Mouse (Mus musculus) CH12.LX (cell line): ENCODE measurements at regions not wholly inside any gene's neighbourhood (a gene's known extent, or its start where the extent isn't known, plus 50 kb on each side); places are given as distances from the start of the nearest gene placed in this dataset.

Source experiments
- DNase-seq: peaks from one replicate; pipeline ENCODE4 v3.0.0-alpha.2; 2013; ENCODE audit errors: extremely low read depth
- H3K27ac ChIP-seq: 2 replicates; pipeline ENCODE4 v1.5.1; 2012; ENCODE audit warnings: low read depth, mild to moderate bottlenecking, control low read depth, moderate library complexity; ENCODE audit not compliant: insufficient read depth
- H3K27me3 ChIP-seq: replicated peaks from 2 replicates; pipeline ENCODE3; 2012; ENCODE audit warnings: inconsistent platforms
- H3K36me3 ChIP-seq, 2 experiments: replicated peaks in 1 of 2; 2 replicates each; pipeline versions ENCODE3 to v1.6.1; 2012; ENCODE audit warnings: inconsistent platforms in 1 of 2, low read length in 1 of 2, mild to moderate bottlenecking in 1 of 2, mixed read lengths in 1 of 2, moderate library complexity in 1 of 2; ENCODE audit not compliant: control insufficient read depth in 1 of 2, insufficient read depth in 1 of 2
- H3K4me1 ChIP-seq, 2 experiments: 2 replicates each; pipeline ENCODE4 v1.6.1; 2012; ENCODE audit warnings: inconsistent platforms in 1 of 2, moderate library complexity in 1 of 2; ENCODE audit not compliant: insufficient read depth in 2 of 2, control insufficient read depth in 1 of 2
- H3K4me2 ChIP-seq: 2 replicates; pipeline ENCODE4 v1.6.1; 2012; ENCODE audit warnings: low read depth, mild to moderate bottlenecking, control low read depth; ENCODE audit not compliant: poor library complexity, insufficient read depth, severe bottlenecking
- H3K4me3 ChIP-seq, 3 experiments: fragments of 150-350 bp in 1 of 3; sonication (generic) in 1 of 3; replicated peaks in 1 of 3; 2 replicates each; pipeline versions ENCODE3 to v1.5.1; 2011 to 2012; ENCODE audit warnings: low read depth in 2 of 3, low read length in 2 of 3, mild to moderate bottlenecking in 2 of 3, moderate library complexity in 2 of 3, control low read depth in 1 of 3, improper control_type of control experiment in 1 of 3, inconsistent platforms in 1 of 3, mixed read lengths in 1 of 3; ENCODE audit not compliant: poor library complexity in 1 of 3
- H3K79me2 ChIP-seq: replicated peaks from 2 replicates; pipeline ENCODE4 v1.6.1; 2012; ENCODE audit warnings: mild to moderate bottlenecking, moderate library complexity; ENCODE audit not compliant: control insufficient read depth, poor library complexity, insufficient read depth, severe bottlenecking; ENCODE audit errors: extremely low read depth
- H3K9ac ChIP-seq: 2 replicates; pipeline ENCODE4 v1.6.1; 2012; ENCODE audit warnings: low read depth, mild to moderate bottlenecking, control low read depth, moderate library complexity; ENCODE audit not compliant: insufficient read depth
- H3K9me3 ChIP-seq: replicated peaks from 2 replicates; pipeline ENCODE3; 2012; ENCODE audit warnings: low read length, inconsistent platforms, mixed read lengths
- ELF1 ChIP-seq: IDR thresholded peaks from 2 replicates; pipeline ENCODE4 v1.6.1; 2014; ENCODE audit warnings: low read depth, mild to moderate bottlenecking, inconsistent platforms, low read length, improper control_type of control experiment
- EP300 ChIP-seq: IDR thresholded peaks from 2 replicates; pipeline ENCODE4 v1.6.1; 2011; ENCODE audit warnings: low read length, improper control_type of control experiment
- ETS1 ChIP-seq: conservative IDR thresholded peaks from 2 replicates; pipeline ENCODE4 v1.6.1; 2012; ENCODE audit warnings: low read depth, mild to moderate bottlenecking, inconsistent platforms, low read length, improper control_type of control experiment, moderate library complexity
- HCFC1 ChIP-seq: IDR thresholded peaks from 2 replicates; pipeline ENCODE4 v1.6.1; 2012; ENCODE audit warnings: low read depth, mild to moderate bottlenecking, inconsistent platforms, low read length, improper control_type of control experiment
- JUN ChIP-seq: IDR thresholded peaks from 2 replicates; pipeline ENCODE4 v1.6.1; 2011; ENCODE audit warnings: low read depth, mild to moderate bottlenecking, low read length, improper control_type of control experiment, moderate library complexity; ENCODE audit not compliant: insufficient read depth
- KAT2A ChIP-seq: IDR thresholded peaks from 2 replicates; pipeline ENCODE4 v1.6.1; 2012; ENCODE audit warnings: low read length, improper control_type of control experiment, inconsistent platforms; ENCODE audit not compliant: insufficient replicate concordance
- MEF2A ChIP-seq: IDR thresholded peaks from 2 replicates; pipeline ENCODE4 v1.6.1; 2014; ENCODE audit warnings: low read depth, mild to moderate bottlenecking, inconsistent platforms, low read length, improper control_type of control experiment, borderline replicate concordance
- POLR2A ChIP-seq: IDR thresholded peaks from 2 replicates; pipeline ENCODE4 v1.6.1; 2011; ENCODE audit warnings: low read depth, mild to moderate bottlenecking, improper control_type of control experiment, low read length
- SMC3 ChIP-seq: IDR thresholded peaks from 2 replicates; pipeline ENCODE4 v1.6.1; 2011; ENCODE audit warnings: low read depth, low read length, improper control_type of control experiment
- TBP ChIP-seq: conservative IDR thresholded peaks from 2 replicates; pipeline ENCODE4 v1.6.1; 2011; ENCODE audit warnings: low read depth, low read length, improper control_type of control experiment
- UBTF ChIP-seq: IDR thresholded peaks from 2 replicates; pipeline ENCODE4 v1.6.1; 2012; ENCODE audit warnings: low read depth, mild to moderate bottlenecking, inconsistent platforms, low read length, improper control_type of control experiment, moderate library complexity
- USF1 ChIP-seq: IDR thresholded peaks from 2 replicates; pipeline ENCODE4 v1.6.1; 2014; ENCODE audit warnings: low read depth, mild to moderate bottlenecking, inconsistent platforms, low read length, improper control_type of control experiment
- ZC3H11A ChIP-seq: IDR thresholded peaks from 2 replicates; pipeline ENCODE4 v1.6.1; 2012; ENCODE audit warnings: low read depth, mild to moderate bottlenecking, inconsistent platforms, low read length, improper control_type of control experiment
- ZNF384 ChIP-seq: IDR thresholded peaks from 2 replicates; pipeline ENCODE4 v1.6.1; 2012; ENCODE audit warnings: low read depth, low read length, improper control_type of control experiment, inconsistent platforms
- dilution Hi-C: fragments of 300-500 bp; cut with MboI; formaldehyde crosslinking; loops from 2 replicates; pipeline ENCODE4 v1.14.3; 2020; ENCODE audit warnings: low sequenced_read_pairs; ENCODE audit not compliant: extremely low pct_unique_long_range_greater_than_20kb, extremely low pct_ligation_motif_present
- in situ Hi-C: fragments of 300-500 bp; cut with MboI; formaldehyde crosslinking; loops from 3 replicates; pipeline ENCODE4 v1.14.3; 2019; ENCODE audit warnings: low sequenced_read_pairs, low pct_ligation_motif_present, low pct_unique_long_range_greater_than_20kb, mixed read lengths

- Histone ChIP-seq H3K27me3 (no peaks in the 10 kb centered on the region), H3K4me1 (no peaks in the 10 kb centered on the region)
- no peak for DNase-seq
- TF ChIP-seq POLR2A (no peak), ELF1 (no peak), USF1 (no peak), KAT2A (no peak), UBTF (no peak), TBP (no peak), ZC3H11A (no peak), JUN (no peak), EP300 (no peak)
- TF ChIP-seq, all 38 proteins: peak for 0
- dilution Hi-C loops (no loop called here), in situ Hi-C loops (no loop called here)
- Histone ChIP-seq H3K4me3 (no peak overlapping the region), H3K9ac (no peak overlapping the region), H3K9me3 (no peaks in the 10 kb centered on the region), H3K4me2 (no peak overlapping the region), H3K27ac (no peak overlapping the region), H3K36me3 (no peaks in the 10 kb centered on the region), H3K79me2 (no peaks in the 10 kb centered on the region)
Observed at GRCm38 (mm10) chr17:81169118-81169517, 104.2 kb upstream of the Thumpd2 start.

- H3K4me3 ChIP-seq, result no peak overlapping the region
- H3K9ac ChIP-seq, result no peak overlapping the region
- H3K4me1 ChIP-seq, result peaks cover 0 to 4% of the 10 kb centered on the region in 2 experiments; a peak in 1 of 4 replicates
- in situ Hi-C loops, result no loop called here
- no peaks in the 10 kb centered on the region for H3K9me3 ChIP-seq
- TF ChIP-seq SMC3 (no peak), ETS1 (no peak), USF1 (no peak)
- no peaks in the 10 kb centered on the region for H3K27me3 ChIP-seq
- DNase-seq, result no peak
- H3K79me2 ChIP-seq, result no peaks in the 10 kb centered on the region
- H3K4me2 ChIP-seq, result no peak overlapping the region
- no peak overlapping the region for H3K27ac ChIP-seq
- no peaks in the 10 kb centered on the region for H3K36me3 ChIP-seq
- dilution Hi-C loops, result no loop called here
Observed at GRCm38 (mm10) chr17:81150730-81151129, 85.8 kb upstream of the Thumpd2 start.

- no peak for DNase-seq
- Histone ChIP-seq H3K4me2 (no peak overlapping the region), H3K27ac (no peak overlapping the region), H3K4me3 (no peak overlapping the region), H3K36me3 (no peaks in the 10 kb centered on the region), H3K27me3 (no peaks in the 10 kb centered on the region), H3K9ac (no peak overlapping the region), H3K9me3 (no peaks in the 10 kb centered on the region), H3K79me2 (no peaks in the 10 kb centered on the region), H3K4me1 (peaks cover 0 to 7% of the 10 kb centered on the region in 2 experiments; a peak in 2 of 4 replicates)
- no peak for TF ChIP-seq SMC3
- TF ChIP-seq MEF2A, result no peak
- TF ChIP-seq ELF1, result no peak
- TF ChIP-seq EP300, result no peak
- no peak for TF ChIP-seq ZNF384
- TF ChIP-seq HCFC1, result no peak
- dilution Hi-C loops, result no loop called here
- in situ Hi-C loops, result no loop called here
Observed at GRCm38 (mm10) chr17:81134702-81135101, 69.8 kb upstream of the Thumpd2 start.
